ENCODE assay signal across 12 mouse cellular contexts in the genomic region with DNA sequence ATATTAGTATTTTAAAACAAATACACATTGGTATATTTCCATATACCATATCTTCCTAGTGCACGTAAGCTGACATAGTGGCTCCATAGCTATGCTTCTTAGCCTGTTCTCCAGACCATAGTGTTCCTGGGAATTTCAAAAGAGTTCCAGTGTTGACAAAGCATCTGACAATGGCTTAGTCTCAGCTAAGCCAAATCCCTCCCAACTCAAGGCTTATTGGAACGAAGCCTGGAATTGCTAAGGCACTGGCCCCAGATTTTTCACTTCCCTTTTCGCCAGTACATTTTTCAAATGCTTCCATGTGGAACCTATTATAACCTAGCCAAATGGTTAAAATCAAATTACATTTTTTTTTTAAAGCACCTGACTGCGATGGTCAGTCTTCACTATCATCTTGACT. TPM values are rescaled to one million over a fixed set of nuclear protein-coding genes. Genes with fewer than 3 reads are reported as not detected.
DNase-seq lines count a peak whose midpoint lies in the region; ATAC-seq lines count a peak whose summit lies in the region.
"Had no signal": no experiment of that assay in that cellular context is flagged by ENCODE, and none has a peak within 500 bp of the region (broad histone marks: within the 10 kb centered on the region; RNA-seq: fewer than 3 reads in every experiment).

No protein-coding gene starts in this region.

- no peaks in the 10 kb centered on the region; the same call in 1 of the 2 replicates for H3K4me1 ChIP-seq in embryonic facial prominence, embryonic 11.5 days (ENCODE audit: control insufficient read depth, insufficient read depth, low read length)
- peaks cover 13% of the 10 kb centered on the region for H3K4me1 ChIP-seq in embryonic facial prominence, embryonic 10.5 days
- H3K4me1 ChIP-seq in lung, embryonic 16.5 days (replicated peaks; ENCODE audit: control insufficient read depth, insufficient read depth, low read length) = peaks cover 6% of the 10 kb centered on the region; the same call in 1 of the 2 replicates

- ATAC-seq in embryonic facial prominence, embryonic 11.5 days (replicated peaks; ENCODE audit: insufficient number of reproducible peaks, low FRiP score, low TSS enrichment, low read depth) = no peak
- ATAC-seq in lung, embryonic 16.5 days (ENCODE audit: low read depth) = peak; percentile 71
- ATAC-seq in activated CD4-positive, CD25-positive, alpha-beta regulatory T cell, adult 4 months = no peak
- ATAC-seq: intestine, embryonic 16.5 days had no signal

- no peak overlapping the region for H3K4me3 ChIP-seq in embryonic facial prominence, embryonic 11.5 days (ENCODE audit: low read depth, low read length)
- H3K4me3 ChIP-seq in embryonic facial prominence, embryonic 10.5 days = no peak overlapping the region
- no peak overlapping the region for H3K4me3 ChIP-seq in lung, embryonic 16.5 days (ENCODE audit: low read length)
- H3K4me3 ChIP-seq: heart, adult 2 months had no signal

- H3K36me3 ChIP-seq in embryonic facial prominence, embryonic 11.5 days (replicated peaks; ENCODE audit: control insufficient read depth, insufficient read depth, low read depth, low read length) = no peaks in the 10 kb centered on the region
- H3K36me3 ChIP-seq in embryonic facial prominence, embryonic 10.5 days (replicated peaks) = no peaks in the 10 kb centered on the region
- H3K36me3 ChIP-seq in lung, embryonic 16.5 days (ENCODE audit: control insufficient read depth, insufficient read depth, low read length) = no peaks in the 10 kb centered on the region

- no peak overlapping the region for H3K4me2 ChIP-seq in embryonic facial prominence, embryonic 11.5 days (ENCODE audit: low read depth, low read length)
- no peak overlapping the region for H3K4me2 ChIP-seq in lung, embryonic 16.5 days (ENCODE audit: low read depth, low read length)
- H3K4me2 ChIP-seq: liver, embryonic 11.5 days had no signal

- H3K27me3 ChIP-seq in embryonic facial prominence, embryonic 11.5 days (ENCODE audit: control insufficient read depth, insufficient read depth, low read length) = no peaks in the 10 kb centered on the region
- H3K27me3 ChIP-seq in embryonic facial prominence, embryonic 10.5 days (replicated peaks; ENCODE audit: low read depth, poor library complexity, severe bottlenecking) = peaks cover 16% of the 10 kb centered on the region
- H3K27me3 ChIP-seq in lung, embryonic 16.5 days (ENCODE audit: control insufficient read depth, insufficient read depth, low read depth, low read length) = no peaks in the 10 kb centered on the region

- peak; percentile 60 for DNase-seq in embryonic facial prominence, embryonic 11.5 days (ENCODE audit: low spot score)
- DNase-seq in embryonic facial prominence, embryonic 10.5 days (ENCODE audit: low spot score) = no peak
- peak; percentile 8 to 14 for DNase-seq in left cerebral cortex, postnatal 10 days (ENCODE audit: extremely low spot score in 1 of 2, low spot score in 2 of 2)
- DNase-seq in left cerebral cortex, postnatal 36 days (ENCODE audit: low spot score in 2 of 2) = no peak
- DNase-seq in heart, postnatal 14 days = peak; percentile 2 to 32
- no peak for DNase-seq in cerebellum, postnatal 36 days

- H3K9ac ChIP-seq in embryonic facial prominence, embryonic 11.5 days (replicated peaks; ENCODE audit: low read length) = no peak overlapping the region
- no peak overlapping the region for H3K9ac ChIP-seq in lung, embryonic 16.5 days (ENCODE audit: low read length)

- WGBS in embryonic facial prominence, embryonic 11.5 days = 59% methylated on average over 4 of the region's 4 CpGs
- 64% methylated on average over 4 of the region's 4 CpGs for WGBS in embryonic facial prominence, embryonic 10.5 days
- WGBS in lung, embryonic 16.5 days = 41% methylated on average over 4 of the region's 4 CpGs

- H3K9me3 ChIP-seq in embryonic facial prominence, embryonic 11.5 days (replicated peaks; ENCODE audit: control insufficient read depth, low read length) = no peaks in the 10 kb centered on the region
- H3K9me3 ChIP-seq in embryonic facial prominence, embryonic 10.5 days = no peaks in the 10 kb centered on the region
- H3K9me3 ChIP-seq in lung, embryonic 16.5 days (ENCODE audit: control insufficient read depth, low read length) = no peaks in the 10 kb centered on the region

- intact Hi-C loops in left cerebral cortex, postnatal 10 days (cut with DNase I) = no loop called here
- intact Hi-C loops in left cerebral cortex, postnatal 36 days (cut with DNase I) = no loop called here
- intact Hi-C loops in heart, postnatal 14 days (cut with DNase I) = no loop called here

- H3K27ac ChIP-seq in embryonic facial prominence, embryonic 11.5 days (replicated peaks; ENCODE audit: low read depth, low read length) = no peak overlapping the region
- H3K27ac ChIP-seq in embryonic facial prominence, embryonic 10.5 days (replicated peaks) = no peak overlapping the region
- H3K27ac ChIP-seq in lung, embryonic 16.5 days (ENCODE audit: low read length) = no peak overlapping the region
- H3K27ac ChIP-seq: heart, adult 2 months had no signal

RNA-seq across cellular contexts. Expression of a gene that starts 3.6 kb away (rescaled TPM):
- polyA plus RNA-seq in embryonic facial prominence, embryonic 11.5 days (2014; fragmentation: Nextera tagmentation; extraction: Ambion mirVana) = 4.1 and 4.9 TPM in 2 replicates
- polyA plus RNA-seq in embryonic facial prominence, embryonic 10.5 days (2016; fragmentation: Nextera tagmentation; extraction: Ambion mirVana) = 3.1 and 3.4 TPM in 2 replicates
- total RNA-seq in left cerebral cortex, postnatal 10 days (2021) = 1 to 10 TPM in 1 of 2 experiments, under 1 TPM in 1; 0.85 to 2.4 TPM
- 1 to 10 TPM; 3.9 to 4.2 TPM for total RNA-seq in left cerebral cortex, postnatal 36 days (2021)
- total RNA-seq in heart, postnatal 14 days (2021) = under 1 TPM in 1 of 2 experiments, not detected in 1; 0.24 TPM
- 4.2 and 4.4 TPM in 2 replicates for polyA plus RNA-seq in lung, embryonic 16.5 days (2015; fragmentation: Nextera tagmentation; extraction: Ambion mirVana)
- not detected for polyA plus RNA-seq in activated CD4-positive, CD25-positive, alpha-beta regulatory T cell, adult 4 months (2017; shearing (Covaris generic))
- polyA plus RNA-seq: C2C12 had no signal

Comparison
In these comparisons a context has a peak if more than half of its experiments do, and no peak if none do; other contexts are left out.
1. DNase-seq: peak in embryonic facial prominence, embryonic 11.5 days (single experiment), left cerebral cortex, postnatal 10 days (2 of 2) and heart, postnatal 14 days (2 of 2); none in embryonic facial prominence, embryonic 10.5 days (single experiment), left cerebral cortex, postnatal 36 days (0 of 2) and cerebellum, postnatal 36 days (0 of 2).